Mouse (Mus musculus) CH12.LX (cell line): Measurements from ENCODE around the gene Ifnar1. TPM values are rescaled to one million over a fixed set of nuclear protein-coding genes. Genes with fewer than 3 reads are reported as not detected.

ENCODE experiments used
- DNase-seq: peaks from one replicate; pipeline ENCODE4 v3.0.0-alpha.2; 2013; ENCODE audit errors: extremely low read depth
- H3K27ac ChIP-seq: 2 replicates; pipeline ENCODE4 v1.5.1; 2012; ENCODE audit warnings: low read depth, mild to moderate bottlenecking, control low read depth, moderate library complexity; ENCODE audit not compliant: insufficient read depth
- H3K27me3 ChIP-seq: replicated peaks from 2 replicates; pipeline ENCODE3; 2012; ENCODE audit warnings: inconsistent platforms
- H3K36me3 ChIP-seq, 2 experiments: replicated peaks in 1 of 2; 2 replicates each; pipeline versions ENCODE3 to v1.6.1; 2012; ENCODE audit warnings: inconsistent platforms in 1 of 2, low read length in 1 of 2, mild to moderate bottlenecking in 1 of 2, mixed read lengths in 1 of 2, moderate library complexity in 1 of 2; ENCODE audit not compliant: control insufficient read depth in 1 of 2, insufficient read depth in 1 of 2
- H3K4me1 ChIP-seq, 2 experiments: 2 replicates each; pipeline ENCODE4 v1.6.1; 2012; ENCODE audit warnings: inconsistent platforms in 1 of 2, moderate library complexity in 1 of 2; ENCODE audit not compliant: insufficient read depth in 2 of 2, control insufficient read depth in 1 of 2
- H3K4me2 ChIP-seq: 2 replicates; pipeline ENCODE4 v1.6.1; 2012; ENCODE audit warnings: low read depth, mild to moderate bottlenecking, control low read depth; ENCODE audit not compliant: poor library complexity, insufficient read depth, severe bottlenecking
- H3K4me3 ChIP-seq, 3 experiments: fragments of 150-350 bp in 1 of 3; sonication (generic) in 1 of 3; replicated peaks in 1 of 3; 2 replicates each; pipeline versions ENCODE3 to v1.5.1; 2011 to 2012; ENCODE audit warnings: low read depth in 2 of 3, low read length in 2 of 3, mild to moderate bottlenecking in 2 of 3, moderate library complexity in 2 of 3, control low read depth in 1 of 3, improper control_type of control experiment in 1 of 3, inconsistent platforms in 1 of 3, mixed read lengths in 1 of 3; ENCODE audit not compliant: poor library complexity in 1 of 3
- H3K79me2 ChIP-seq: replicated peaks from 2 replicates; pipeline ENCODE4 v1.6.1; 2012; ENCODE audit warnings: mild to moderate bottlenecking, moderate library complexity; ENCODE audit not compliant: control insufficient read depth, poor library complexity, insufficient read depth, severe bottlenecking; ENCODE audit errors: extremely low read depth
- H3K9ac ChIP-seq: 2 replicates; pipeline ENCODE4 v1.6.1; 2012; ENCODE audit warnings: low read depth, mild to moderate bottlenecking, control low read depth, moderate library complexity; ENCODE audit not compliant: insufficient read depth
- H3K9me3 ChIP-seq: replicated peaks from 2 replicates; pipeline ENCODE3; 2012; ENCODE audit warnings: low read length, inconsistent platforms, mixed read lengths
- BHLHE40 ChIP-seq: IDR thresholded peaks from 2 replicates; pipeline ENCODE4 v1.6.1; 2011; ENCODE audit warnings: mild to moderate bottlenecking, low read depth, low read length, improper control_type of control experiment
- CTCF ChIP-seq, 2 experiments: IDR thresholded peaks in 1 of 2; conservative IDR thresholded peaks in 1 of 2; 2 replicates each; pipeline ENCODE4 v1.5.1; 2011 to 2012; ENCODE audit warnings: low read depth in 2 of 2, low read length in 2 of 2, improper control_type of control experiment in 1 of 2, inconsistent platforms in 1 of 2, mild to moderate bottlenecking in 1 of 2, moderate library complexity in 1 of 2
- E2F4 ChIP-seq: IDR thresholded peaks from 2 replicates; pipeline ENCODE4 v1.6.1; 2011; ENCODE audit warnings: low read depth, low read length, improper control_type of control experiment; ENCODE audit not compliant: insufficient replicate concordance
- ELF1 ChIP-seq: IDR thresholded peaks from 2 replicates; pipeline ENCODE4 v1.6.1; 2014; ENCODE audit warnings: low read depth, mild to moderate bottlenecking, inconsistent platforms, low read length, improper control_type of control experiment
- ETS1 ChIP-seq: conservative IDR thresholded peaks from 2 replicates; pipeline ENCODE4 v1.6.1; 2012; ENCODE audit warnings: low read depth, mild to moderate bottlenecking, inconsistent platforms, low read length, improper control_type of control experiment, moderate library complexity
- GABPA ChIP-seq: IDR thresholded peaks from 2 replicates; pipeline ENCODE4 v1.6.1; 2012; ENCODE audit warnings: low read depth, low read length, improper control_type of control experiment, inconsistent platforms; ENCODE audit not compliant: insufficient replicate concordance
- HCFC1 ChIP-seq: IDR thresholded peaks from 2 replicates; pipeline ENCODE4 v1.6.1; 2012; ENCODE audit warnings: low read depth, mild to moderate bottlenecking, inconsistent platforms, low read length, improper control_type of control experiment
- IRF4 ChIP-seq: IDR thresholded peaks from 2 replicates; pipeline ENCODE4 v1.6.1; 2014; ENCODE audit warnings: low read depth, mild to moderate bottlenecking, inconsistent platforms, low read length, improper control_type of control experiment
- JUND ChIP-seq: conservative IDR thresholded peaks from 2 replicates; pipeline ENCODE4 v1.6.1; 2011; ENCODE audit warnings: low read depth, low read length, improper control_type of control experiment
- MAX ChIP-seq: IDR thresholded peaks from 2 replicates; pipeline ENCODE4 v1.6.1; 2011; ENCODE audit warnings: low read length, improper control_type of control experiment
- MAZ ChIP-seq: IDR thresholded peaks from 2 replicates; pipeline ENCODE4 v1.6.1; 2012; ENCODE audit warnings: low read depth, mild to moderate bottlenecking, inconsistent platforms, low read length, improper control_type of control experiment, moderate library complexity
- MEF2A ChIP-seq: IDR thresholded peaks from 2 replicates; pipeline ENCODE4 v1.6.1; 2014; ENCODE audit warnings: low read depth, mild to moderate bottlenecking, inconsistent platforms, low read length, improper control_type of control experiment, borderline replicate concordance
- MYC ChIP-seq: IDR thresholded peaks from 2 replicates; pipeline ENCODE4 v1.6.1; 2011; ENCODE audit warnings: low read depth, mild to moderate bottlenecking, improper control_type of control experiment, low read length
- NELFE ChIP-seq: IDR thresholded peaks from 2 replicates; pipeline ENCODE4 v1.6.1; 2011; ENCODE audit warnings: low read depth, low read length, improper control_type of control experiment
- NRF1 ChIP-seq: IDR thresholded peaks from 2 replicates; pipeline ENCODE4 v1.6.1; 2014; ENCODE audit warnings: low read depth, mild to moderate bottlenecking, inconsistent platforms, low read length, improper control_type of control experiment, moderate library complexity
- POLR2A ChIP-seq: IDR thresholded peaks from 2 replicates; pipeline ENCODE4 v1.6.1; 2011; ENCODE audit warnings: low read depth, mild to moderate bottlenecking, improper control_type of control experiment, low read length
- RAD21 ChIP-seq: IDR thresholded peaks from 2 replicates; pipeline ENCODE4 v1.6.1; 2011; ENCODE audit warnings: low read depth, mild to moderate bottlenecking, low read length, improper control_type of control experiment, moderate library complexity
- RCOR1 ChIP-seq: conservative IDR thresholded peaks from 2 replicates; pipeline ENCODE4 v1.6.1; 2012; ENCODE audit warnings: low read depth, mild to moderate bottlenecking, inconsistent platforms, low read length, improper control_type of control experiment
- SIN3A ChIP-seq: IDR thresholded peaks from 2 replicates; pipeline ENCODE4 v1.6.1; 2012; ENCODE audit warnings: low read length, improper control_type of control experiment, inconsistent platforms
- SMC3 ChIP-seq: IDR thresholded peaks from 2 replicates; pipeline ENCODE4 v1.6.1; 2011; ENCODE audit warnings: low read depth, low read length, improper control_type of control experiment
- TCF12 ChIP-seq: IDR thresholded peaks from 2 replicates; pipeline ENCODE4 v1.6.1; 2014; ENCODE audit warnings: low read depth, mild to moderate bottlenecking, inconsistent platforms, low read length, improper control_type of control experiment
- UBTF ChIP-seq: IDR thresholded peaks from 2 replicates; pipeline ENCODE4 v1.6.1; 2012; ENCODE audit warnings: low read depth, mild to moderate bottlenecking, inconsistent platforms, low read length, improper control_type of control experiment, moderate library complexity
- USF1 ChIP-seq: IDR thresholded peaks from 2 replicates; pipeline ENCODE4 v1.6.1; 2014; ENCODE audit warnings: low read depth, mild to moderate bottlenecking, inconsistent platforms, low read length, improper control_type of control experiment
- USF2 ChIP-seq: conservative IDR thresholded peaks from 2 replicates; pipeline ENCODE4 v1.6.1; 2011; ENCODE audit warnings: low read depth, low read length, improper control_type of control experiment
- ZC3H11A ChIP-seq: IDR thresholded peaks from 2 replicates; pipeline ENCODE4 v1.6.1; 2012; ENCODE audit warnings: low read depth, mild to moderate bottlenecking, inconsistent platforms, low read length, improper control_type of control experiment
- ZMIZ1 ChIP-seq: IDR thresholded peaks from 2 replicates; pipeline ENCODE4 v1.6.1; 2012; ENCODE audit warnings: low read depth, mild to moderate bottlenecking, inconsistent platforms, low read length, improper control_type of control experiment
- ZNF384 ChIP-seq: IDR thresholded peaks from 2 replicates; pipeline ENCODE4 v1.6.1; 2012; ENCODE audit warnings: low read depth, low read length, improper control_type of control experiment, inconsistent platforms
- dilution Hi-C: fragments of 300-500 bp; cut with MboI; formaldehyde crosslinking; loops from 2 replicates; pipeline ENCODE4 v1.14.3; 2020; ENCODE audit warnings: low sequenced_read_pairs; ENCODE audit not compliant: extremely low pct_unique_long_range_greater_than_20kb, extremely low pct_ligation_motif_present
- in situ Hi-C: fragments of 300-500 bp; cut with MboI; formaldehyde crosslinking; loops from 3 replicates; pipeline ENCODE4 v1.14.3; 2019; ENCODE audit warnings: low sequenced_read_pairs, low pct_ligation_motif_present, low pct_unique_long_range_greater_than_20kb, mixed read lengths
- polyA plus RNA-seq: library from polyadenylated mRNA; unstranded; fragments of >175 nt; gene quantifications from 2 replicates; pipeline ENCODE4 v1.2.1, GENCODE M21; 2012; ENCODE audit warnings: low read depth; ENCODE audit not compliant: insufficient read length
- total RNA-seq, 2 experiments: library from RNA; depleted of rRNA; stranded (reverse); fragments of 300-350 nt in 1 of 2; fragments of >200 nt in 1 of 2; gene quantifications; 2 replicates each; pipeline ENCODE4 v1.2.3; 2012 to 2014

Ifnar1 gene
- total and polyA plus RNA-seq, 3 experiments = 32.8 to 49.4 (median 40.3) TPM

- H3K4me1 ChIP-seq = 0 out of 4 replicates have a peak, but pooled peaks cover 0 to 2% of the 10 kb centered on the region in 2 experiments
- no peaks in the 10 kb centered on the region for H3K79me2 ChIP-seq
- H3K36me3 ChIP-seq = peaks cover 53 to 71% of the 10 kb centered on the region in 2 experiments
- TF ChIP-seq CTCF (conservative IDR thresholded peaks at IDR 0.05 in 1 of 2, IDR thresholded peaks at IDR 0.05 in 1 of 2; ENCODE audit: low read depth in 2 of 2, low read length in 2 of 2) (no peak), NELFE (no peak), MAX (no peak), RCOR1 (no peak), E2F4 (no peak), GABPA (no peak), USF2 (no peak), ETS1 (no peak)
- no peak for DNase-seq
- dilution Hi-C loops = no loop called here
- H3K9ac ChIP-seq = no peak overlapping the region
- H3K4me2 ChIP-seq = no peak overlapping the region
- H3K27me3 ChIP-seq = no peaks in the 10 kb centered on the region
- no peak overlapping the region for H3K4me3 ChIP-seq
- peaks cover 6% of the 10 kb centered on the region for H3K9me3 ChIP-seq
- no peak overlapping the region for H3K27ac ChIP-seq
- in situ Hi-C loops = no loop called here
These were observed 21.4 kb downstream of the Ifnar1 start for GRCm38 (mm10) chr16:91506396-91506795.

- H3K4me3 ChIP-seq = no peak overlapping the region
- dilution Hi-C loops = no loop called here
- H3K4me1 ChIP-seq = peaks cover 11 to 12% of the 10 kb centered on the region in 2 experiments
- no peak overlapping the region for H3K4me2 ChIP-seq
- H3K27me3 ChIP-seq = no peaks in the 10 kb centered on the region
- DNase-seq = peak; percentile 91
- no peak for TF ChIP-seq MAZ
- TF ChIP-seq CTCF (conservative IDR thresholded peaks at IDR 0.05 in 1 of 2, IDR thresholded peaks at IDR 0.05 in 1 of 2; ENCODE audit: low read depth in 2 of 2, low read length in 2 of 2) = peak; percentile 98 to 99
- TF ChIP-seq NRF1 = peak; percentile 26; the same call in 1 of the 2 replicates
- TF ChIP-seq RCOR1 = no peak
- no peak for TF ChIP-seq ZMIZ1
- no peak for TF ChIP-seq POLR2A
- TF ChIP-seq HCFC1 = no peak
- peak; percentile 62 for TF ChIP-seq SIN3A
- TF ChIP-seq NELFE = no peak; the same call in 1 of the 2 replicates
- peak; percentile 46; the same call in 1 of the 2 replicates for TF ChIP-seq MYC
- 0 out of 2 replicates have a peak, but pooled peaks have one; percentile 18 for TF ChIP-seq JUND
- no peak for TF ChIP-seq ELF1
- TF ChIP-seq ZC3H11A = peak; percentile 97
- TF ChIP-seq RAD21 = peak; percentile 100
- no peak; the same call in 1 of the 2 replicates for TF ChIP-seq TCF12
- TF ChIP-seq IRF4 = peak; percentile 42; the same call in 1 of the 2 replicates
- no peak for TF ChIP-seq USF1
- TF ChIP-seq ZNF384 = peak; percentile 39
- TF ChIP-seq MEF2A = peak; percentile 43; the same call in 1 of the 2 replicates
- TF ChIP-seq GABPA = no peak
- no peak for TF ChIP-seq UBTF
- TF ChIP-seq SMC3 = peak; percentile 99
- peak; percentile 41 for TF ChIP-seq BHLHE40
- TF ChIP-seq USF2 = no peak
- TF ChIP-seq, all 38 proteins: peak for 12
- no peak overlapping the region for H3K27ac ChIP-seq
- H3K36me3 ChIP-seq = peaks cover 6 to 21% of the 10 kb centered on the region in 2 experiments
- in situ Hi-C loops = loop anchor here (5.0 kb wide), 2 partner anchors 45 to 85 kb away; partner anchors contain the start of gene Tmem50b
- H3K9ac ChIP-seq = no peak overlapping the region
- no peaks in the 10 kb centered on the region for H3K9me3 ChIP-seq
- no peaks in the 10 kb centered on the region for H3K79me2 ChIP-seq
These were observed 27.2 kb downstream of the Ifnar1 start for GRCm38 (mm10) chr16:91512161-91512787.
